Mouse (Mus musculus): ENCODE measurements at regions not wholly inside any gene's neighbourhood (a gene's known extent, or its start where the extent isn't known, plus 50 kb on each side); places are given as distances from the start of the nearest gene placed in this dataset.

DNA sequence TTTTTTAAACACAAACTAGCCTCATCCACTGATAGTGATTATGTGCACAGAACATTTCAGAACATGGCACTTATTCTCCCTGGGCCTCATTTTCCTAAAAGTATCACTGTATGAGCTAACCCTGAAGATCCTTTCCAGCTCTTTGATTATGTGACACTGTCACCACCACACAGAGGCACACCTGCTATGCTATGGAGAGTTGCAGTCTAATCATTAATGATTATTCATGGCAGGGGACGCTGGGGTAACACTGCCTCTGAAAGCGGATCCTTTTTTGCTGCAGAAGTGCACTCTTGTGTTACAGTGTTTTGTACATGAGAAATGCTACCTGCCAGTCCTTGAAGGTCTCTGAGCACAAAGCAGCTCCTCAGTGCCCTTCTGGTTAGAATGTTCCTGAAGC is 615.3 kb upstream of the Fbxo33 start:
- no peak for ATAC-seq (ENCODE audit: low FRiP score, low read depth)
- 69% methylated on average over 2 of the region's 2 CpGs for WGBS

DNA sequence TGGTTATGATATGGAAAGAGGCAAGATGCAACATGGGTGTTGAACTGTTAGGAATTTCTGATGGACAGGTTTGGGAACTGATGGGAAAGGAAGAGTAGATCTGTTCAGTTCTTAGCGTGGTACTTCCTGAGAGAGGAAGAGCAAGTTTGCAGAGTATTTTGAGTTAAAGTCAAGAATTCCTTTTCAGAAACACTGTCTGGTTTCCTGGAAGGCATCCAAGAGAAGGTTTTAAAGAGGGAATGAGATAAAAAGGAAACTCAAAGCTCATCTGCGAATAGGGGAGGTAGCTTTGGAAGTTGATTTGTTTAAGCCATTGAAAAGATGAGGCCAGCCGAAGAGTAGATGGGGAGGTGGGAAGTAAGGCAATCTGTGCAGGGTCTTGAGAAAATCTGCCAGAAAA is 603.4 kb upstream of the Fbxo33 start:
- Histone ChIP-seq H3K36me3 (no peaks in the 10 kb centered on the region), H3K9ac (no peak overlapping the region), H3K9me3 (no peaks in the 10 kb centered on the region), H3K4me2 (replicated peaks) (no peak overlapping the region), H3K27me3 (no peaks in the 10 kb centered on the region), H3K27ac (no peak overlapping the region), H3K4me1 (peaks cover 7% of the 10 kb centered on the region; the same call in 1 of the 2 replicates), H3K4me3 (no peak overlapping the region)
- no peak for ATAC-seq (ENCODE audit: low FRiP score, low read depth)
- 79% methylated on average over 3 of the region's 3 CpGs for WGBS

More for the DNA sequence above, 615.3 kb upstream of the Fbxo33 start:
- no peaks in the 10 kb centered on the region for H3K9me3 ChIP-seq
- H3K4me3 ChIP-seq: no peak overlapping the region
- H3K9ac ChIP-seq: no peak overlapping the region
- H3K4me1 ChIP-seq: no peaks in the 10 kb centered on the region
- H3K4me2 ChIP-seq (replicated peaks): no peak overlapping the region
- no peak overlapping the region for H3K27ac ChIP-seq
- H3K36me3 ChIP-seq: no peaks in the 10 kb centered on the region
- no peaks in the 10 kb centered on the region for H3K27me3 ChIP-seq

DNA sequence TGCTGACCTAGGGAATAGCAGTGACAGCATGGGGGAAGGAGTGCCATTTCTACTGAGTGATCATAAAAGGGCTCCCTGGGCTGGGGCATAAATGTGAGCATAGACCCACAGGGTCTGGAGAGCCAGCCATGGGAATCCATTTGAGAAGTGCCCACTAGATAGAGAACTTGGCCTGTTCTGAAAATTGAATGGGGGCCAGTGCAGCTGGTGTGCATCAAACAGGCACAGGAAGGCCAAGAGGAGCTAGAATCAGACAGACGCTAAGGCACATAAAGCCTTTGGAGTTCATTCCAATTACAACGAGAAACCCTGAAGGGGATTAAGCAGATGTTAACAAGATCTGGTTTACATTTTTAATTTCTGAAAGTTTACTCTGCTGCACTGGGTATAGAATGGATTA is 602.9 kb upstream of the Fbxo33 start:
- WGBS: 35% methylated on average over 2 of the region's 2 CpGs
- H3K9me3 ChIP-seq: no peaks in the 10 kb centered on the region
- no peaks in the 10 kb centered on the region for H3K27me3 ChIP-seq
- no peak for ATAC-seq (ENCODE audit: low FRiP score, low read depth)
- H3K36me3 ChIP-seq: no peaks in the 10 kb centered on the region
- peaks cover 7% of the 10 kb centered on the region; the same call in 1 of the 2 replicates for H3K4me1 ChIP-seq
- H3K27ac ChIP-seq: no peak overlapping the region
- H3K4me3 ChIP-seq: no peak overlapping the region
- H3K4me2 ChIP-seq (replicated peaks): no peak overlapping the region
- no peak overlapping the region for H3K9ac ChIP-seq

DNA sequence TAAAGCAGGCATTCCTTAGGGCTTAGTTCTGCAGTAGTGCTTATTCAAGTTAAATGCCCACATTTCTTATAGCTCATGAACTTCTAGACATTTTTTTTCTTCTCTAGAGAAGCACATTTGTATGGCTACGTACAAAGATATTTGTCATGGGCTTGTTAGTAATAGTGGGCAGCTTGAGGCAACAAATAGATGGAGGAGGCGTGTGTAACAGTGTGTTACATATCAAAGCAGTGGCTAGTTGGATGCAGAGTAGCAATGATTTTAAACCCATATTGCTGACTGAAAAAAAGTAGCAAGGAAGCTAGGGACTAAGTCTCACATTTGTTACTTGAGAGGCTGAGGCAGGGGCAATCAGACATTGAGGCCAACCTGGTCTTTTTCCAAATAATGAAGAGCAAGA is 602.2 kb upstream of the Fbxo33 start:
- Histone ChIP-seq H3K4me2 (replicated peaks) (no peak overlapping the region), H3K4me3 (no peak overlapping the region), H3K27me3 (no peaks in the 10 kb centered on the region), H3K36me3 (no peaks in the 10 kb centered on the region), H3K27ac (no peak overlapping the region), H3K9ac (no peak overlapping the region), H3K9me3 (no peaks in the 10 kb centered on the region), H3K4me1 (peaks cover 7% of the 10 kb centered on the region; the same call in 1 of the 2 replicates)
- no peak for ATAC-seq (ENCODE audit: low FRiP score, low read depth)
- WGBS: 72% methylated on average over 2 of the region's 2 CpGs

DNA sequence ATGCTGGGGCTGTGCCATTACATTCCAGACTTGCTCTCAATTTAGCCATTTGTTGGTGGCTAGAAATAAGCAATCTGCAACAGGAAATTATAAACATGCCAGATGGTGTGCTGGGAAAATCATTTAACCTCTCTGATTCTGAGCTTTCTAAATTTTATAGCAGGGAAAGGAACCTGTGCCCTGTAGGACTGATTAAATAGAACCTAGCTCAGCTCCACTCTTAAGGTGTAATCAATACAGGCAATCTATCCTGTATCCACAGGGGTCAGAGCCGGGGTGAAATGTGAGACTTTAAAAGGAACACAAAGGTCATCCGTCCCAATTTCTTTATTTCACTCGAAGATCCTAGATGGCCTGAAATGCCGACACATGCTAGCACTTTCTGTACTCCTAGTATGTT is 596.4 kb upstream of the Fbxo33 start:
- Histone ChIP-seq H3K4me1 (peaks cover 7% of the 10 kb centered on the region; the same call in 1 of the 2 replicates), H3K9ac (no peak overlapping the region), H3K4me2 (replicated peaks) (no peak overlapping the region), H3K4me3 (no peak overlapping the region), H3K27ac (no peak overlapping the region), H3K27me3 (no peaks in the 10 kb centered on the region), H3K36me3 (no peaks in the 10 kb centered on the region), H3K9me3 (no peaks in the 10 kb centered on the region)
- ATAC-seq (ENCODE audit: low FRiP score, low read depth): no peak
- 21% methylated on average over 4 of the region's 4 CpGs for WGBS

DNA sequence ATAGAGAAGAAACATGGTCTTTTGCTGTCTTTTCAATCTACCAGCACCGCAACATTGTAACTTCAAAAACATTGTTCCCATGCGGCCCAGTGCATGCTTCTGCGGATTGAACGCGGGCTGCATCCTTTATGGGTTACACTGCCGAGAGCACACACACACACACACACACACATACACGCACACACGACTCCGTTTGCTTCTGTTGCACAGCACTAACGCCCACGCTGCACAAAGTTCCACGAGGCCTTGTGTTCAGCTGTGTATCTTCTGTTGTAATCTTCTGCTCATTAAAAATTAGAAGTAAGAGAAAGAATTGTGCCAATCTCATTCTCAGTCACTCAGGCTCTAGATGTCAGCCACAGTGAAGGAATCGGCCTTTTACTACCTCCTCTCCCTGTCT is 594.8 kb upstream of the Fbxo33 start:
- Histone ChIP-seq H3K27me3 (no peaks in the 10 kb centered on the region), H3K4me2 (replicated peaks) (no peak overlapping the region), H3K4me1 (peaks cover 7% of the 10 kb centered on the region; the same call in 1 of the 2 replicates), H3K27ac (no peak overlapping the region), H3K9me3 (no peaks in the 10 kb centered on the region), H3K9ac (no peak overlapping the region), H3K4me3 (no peak overlapping the region), H3K36me3 (no peaks in the 10 kb centered on the region)
- WGBS: 79% methylated on average over 13 of the region's 13 CpGs
- no peak for ATAC-seq (ENCODE audit: low FRiP score, low read depth)

DNA sequence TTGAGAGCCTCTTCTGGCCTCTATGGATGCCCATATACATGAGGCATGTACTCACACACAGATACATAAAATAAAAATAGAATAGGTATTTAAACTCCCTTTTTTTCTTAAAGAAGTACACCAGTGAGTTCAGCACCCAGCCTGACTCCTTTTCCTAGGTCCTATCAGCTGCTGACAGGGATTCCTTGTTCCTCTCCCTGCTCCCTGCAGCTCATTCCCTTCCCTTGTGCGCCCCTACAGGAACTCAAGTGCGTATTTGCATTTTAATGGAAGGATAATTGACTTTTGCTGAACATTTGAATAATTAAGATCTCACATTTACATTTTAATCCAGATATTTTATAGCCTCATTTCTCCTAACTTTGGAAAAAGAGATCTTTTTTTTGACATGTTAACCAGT is 589.7 kb upstream of the Fbxo33 start:
- Histone ChIP-seq H3K36me3 (no peaks in the 10 kb centered on the region), H3K4me3 (no peak overlapping the region), H3K27me3 (no peaks in the 10 kb centered on the region), H3K4me1 (peaks cover 2% of the 10 kb centered on the region; the same call in 1 of the 2 replicates), H3K4me2 (replicated peaks) (no peak overlapping the region), H3K9me3 (no peaks in the 10 kb centered on the region), H3K9ac (no peak overlapping the region), H3K27ac (no peak overlapping the region)
- 52% methylated on average over 2 of the region's 2 CpGs for WGBS
- no peak for ATAC-seq (ENCODE audit: low FRiP score, low read depth)

DNA sequence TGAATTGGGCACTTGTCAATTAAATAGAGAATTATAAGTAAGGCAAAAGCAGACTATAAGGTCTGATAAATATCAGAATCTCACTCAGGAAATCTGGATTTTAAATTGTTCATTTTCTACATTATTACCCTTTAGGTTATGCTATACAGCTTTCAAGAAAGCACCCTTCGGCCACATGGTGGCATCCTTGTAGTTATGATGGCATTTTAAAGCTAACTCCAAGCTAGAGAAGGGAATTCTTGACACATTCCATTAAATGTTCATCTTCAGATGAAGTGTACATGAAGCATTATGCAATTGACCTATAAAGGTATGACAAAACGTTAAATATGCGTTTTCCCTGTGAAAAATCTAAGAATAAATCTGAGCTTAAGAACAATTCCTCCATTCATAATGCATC is 578.5 kb upstream of the Fbxo33 start:
- Histone ChIP-seq H3K4me1 (no peaks in the 10 kb centered on the region), H3K36me3 (no peaks in the 10 kb centered on the region), H3K4me2 (replicated peaks) (no peak overlapping the region), H3K9ac (no peak overlapping the region), H3K27ac (no peak overlapping the region), H3K27me3 (no peaks in the 10 kb centered on the region), H3K9me3 (no peaks in the 10 kb centered on the region), H3K4me3 (no peak overlapping the region)
- WGBS: 46% methylated on average over 3 of the region's 3 CpGs
- ATAC-seq (ENCODE audit: low FRiP score, low read depth): no peak; the same call in 1 of the 2 replicates

DNA sequence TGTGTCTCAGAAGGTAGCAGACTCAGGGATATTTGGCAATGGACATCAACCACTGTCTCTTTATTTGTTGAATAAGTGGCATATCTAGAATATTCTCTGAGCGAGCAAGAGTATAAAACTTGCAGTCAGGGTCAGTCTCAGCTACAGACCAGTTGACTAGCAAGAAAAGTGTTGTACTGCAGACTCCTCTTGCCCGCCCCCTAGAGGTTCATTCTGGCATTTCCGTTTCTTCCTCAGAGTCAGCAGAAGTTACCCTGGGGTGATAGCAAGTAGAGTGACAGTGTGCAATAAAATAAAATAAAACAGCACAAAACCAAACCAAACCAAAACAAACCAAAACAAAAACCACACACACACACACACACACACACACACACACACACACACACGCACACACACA is 571.9 kb upstream of the Fbxo33 start:
- H3K9ac ChIP-seq: no peak overlapping the region
- no peaks in the 10 kb centered on the region for H3K4me1 ChIP-seq
- no peak overlapping the region for H3K4me3 ChIP-seq
- H3K9me3 ChIP-seq: no peaks in the 10 kb centered on the region
- ATAC-seq (ENCODE audit: low FRiP score, low read depth): no peak
- no peak overlapping the region for H3K4me2 ChIP-seq (replicated peaks)
- no peaks in the 10 kb centered on the region for H3K36me3 ChIP-seq
- 58% methylated on average over 4 of the region's 4 CpGs for WGBS
- no peak overlapping the region for H3K27ac ChIP-seq
- no peaks in the 10 kb centered on the region for H3K27me3 ChIP-seq

DNA sequence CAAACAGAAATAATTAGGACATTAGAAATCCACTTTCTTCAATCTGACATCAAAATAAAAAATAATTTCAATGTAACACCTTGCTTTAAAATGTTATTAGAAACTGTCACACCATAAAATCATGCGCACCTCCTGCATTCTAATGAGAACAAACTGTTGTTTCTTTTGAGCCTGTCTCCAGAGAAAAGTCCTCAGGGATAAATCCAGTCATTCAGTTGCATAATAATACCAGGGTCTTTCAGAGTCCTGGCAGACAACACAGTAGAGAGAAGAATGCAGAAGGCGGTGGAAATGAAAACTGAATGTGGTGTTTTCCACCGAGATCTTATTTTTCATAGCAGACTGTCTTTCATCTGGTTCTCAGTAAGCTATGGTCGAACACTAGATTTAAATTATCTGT is 567.3 kb upstream of the Fbxo33 start:
- Histone ChIP-seq H3K36me3 (no peaks in the 10 kb centered on the region), H3K27me3 (no peaks in the 10 kb centered on the region), H3K4me1 (no peaks in the 10 kb centered on the region), H3K27ac (no peak overlapping the region), H3K4me3 (no peak overlapping the region), H3K9me3 (no peaks in the 10 kb centered on the region), H3K9ac (no peak overlapping the region), H3K4me2 (replicated peaks) (no peak overlapping the region)
- no peak for ATAC-seq (ENCODE audit: low FRiP score, low read depth)
- 68% methylated on average over 4 of the region's 4 CpGs for WGBS

DNA sequence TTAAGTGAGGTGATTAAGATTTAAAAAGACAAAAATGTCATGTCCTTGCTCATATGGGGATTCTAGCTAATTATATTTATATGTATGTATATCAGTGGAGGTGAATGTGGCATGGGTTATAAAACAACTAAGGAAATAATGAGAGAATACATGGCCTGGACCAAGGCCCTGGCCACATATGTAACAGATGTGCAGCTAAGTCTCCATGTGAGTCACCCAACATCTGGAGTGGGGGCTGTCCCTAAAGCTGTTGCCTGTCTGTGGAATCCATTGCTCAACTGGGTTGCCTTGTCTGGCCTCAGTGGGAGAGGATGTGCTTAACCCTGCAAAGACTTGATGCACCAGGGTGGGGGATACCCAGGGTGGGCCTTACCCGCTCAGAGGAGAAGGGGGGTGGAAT is 551.5 kb upstream of the Fbxo33 start:
- Histone ChIP-seq H3K4me1 (no peaks in the 10 kb centered on the region), H3K27ac (no peak overlapping the region), H3K4me2 (replicated peaks) (no peak overlapping the region), H3K9me3 (no peaks in the 10 kb centered on the region), H3K4me3 (no peak overlapping the region), H3K36me3 (no peaks in the 10 kb centered on the region), H3K9ac (no peak overlapping the region), H3K27me3 (no peaks in the 10 kb centered on the region)
- ATAC-seq (ENCODE audit: low FRiP score, low read depth): no peak
- WGBS: 81% methylated on average over 1 of the region's 1 CpGs

DNA sequence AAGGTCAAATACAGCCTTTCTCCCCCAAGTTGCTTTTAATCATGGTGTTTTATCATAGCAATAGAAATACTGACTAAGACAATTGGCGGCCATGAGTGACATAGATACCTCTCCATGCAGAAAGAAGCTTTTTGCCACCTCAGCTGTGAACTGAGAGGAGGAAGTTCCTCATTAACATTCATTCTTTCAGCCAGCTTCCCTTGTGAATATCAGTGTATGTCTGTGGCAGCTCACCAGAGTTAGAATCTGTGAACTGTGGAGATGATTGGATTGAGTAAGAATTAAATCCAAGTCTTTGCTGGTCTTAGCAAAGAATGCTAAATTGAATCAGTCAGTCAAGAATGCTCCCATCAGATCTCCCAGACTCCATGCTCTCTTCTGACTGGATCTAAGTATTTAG is 542.7 kb upstream of the Fbxo33 start:
- no peak overlapping the region for H3K9ac ChIP-seq
- no peak for ATAC-seq (ENCODE audit: low FRiP score, low read depth)
- no peaks in the 10 kb centered on the region for H3K9me3 ChIP-seq
- no peak overlapping the region for H3K27ac ChIP-seq
- no peaks in the 10 kb centered on the region for H3K36me3 ChIP-seq
- H3K27me3 ChIP-seq: no peaks in the 10 kb centered on the region
- WGBS: 85% methylated on average over 1 of the region's 1 CpGs
- H3K4me3 ChIP-seq: no peak overlapping the region
- no peaks in the 10 kb centered on the region for H3K4me1 ChIP-seq
- no peak overlapping the region for H3K4me2 ChIP-seq (replicated peaks)

DNA sequence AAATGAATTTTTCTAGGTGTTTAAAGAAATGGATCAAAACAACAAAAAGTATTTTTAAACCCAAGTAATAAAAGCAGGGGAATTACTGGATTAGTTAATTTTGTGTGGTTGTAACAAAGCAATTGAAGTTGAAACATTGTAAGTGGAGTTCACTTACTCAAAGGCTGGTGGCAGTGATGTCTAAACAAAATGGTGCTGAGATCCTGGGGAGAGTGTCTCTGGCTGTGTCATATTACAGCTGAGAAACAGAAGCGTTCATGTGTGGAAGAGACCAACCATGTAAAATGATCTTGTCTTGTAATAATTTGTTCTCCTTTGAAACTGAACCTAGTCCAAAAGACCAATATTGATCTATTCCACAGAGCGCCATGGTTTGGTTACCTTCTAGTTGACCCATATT is 525.2 kb upstream of the Fbxo33 start:
- H3K4me3 ChIP-seq: no peak overlapping the region
- H3K4me1 ChIP-seq: peaks cover 9% of the 10 kb centered on the region; the same call in 1 of the 2 replicates
- no peak overlapping the region for H3K27ac ChIP-seq
- no peak for ATAC-seq (ENCODE audit: low FRiP score, low read depth)
- WGBS: 78% methylated on average over 2 of the region's 2 CpGs
- no peaks in the 10 kb centered on the region for H3K36me3 ChIP-seq
- no peak overlapping the region for H3K4me2 ChIP-seq (replicated peaks)
- 0 out of 2 replicates have a peak, but pooled peaks cover 5% of the 10 kb centered on the region for H3K27me3 ChIP-seq
- no peaks in the 10 kb centered on the region for H3K9me3 ChIP-seq
- no peak overlapping the region for H3K9ac ChIP-seq
